Mouse (Mus musculus) subcutaneous adipose tissue, adult 2 months (tissue): ENCODE results near the gene Omt2b. TPM values are rescaled to one million over a fixed set of nuclear protein-coding genes. Genes with fewer than 3 reads are reported as not detected.

ENCODE experiments used
- polyA plus RNA-seq: library from polyadenylated mRNA; depleted of rRNA; stranded (reverse); fragments of >200 nt; gene quantifications from 2 replicates; pipeline ENCODE4 v1.2.3, GENCODE M21; 2012; ENCODE audit warnings: low replicate concordance; rRNA removed

Omt2b gene
- polyA plus RNA-seq: not detected in 2 replicates

DNA sequence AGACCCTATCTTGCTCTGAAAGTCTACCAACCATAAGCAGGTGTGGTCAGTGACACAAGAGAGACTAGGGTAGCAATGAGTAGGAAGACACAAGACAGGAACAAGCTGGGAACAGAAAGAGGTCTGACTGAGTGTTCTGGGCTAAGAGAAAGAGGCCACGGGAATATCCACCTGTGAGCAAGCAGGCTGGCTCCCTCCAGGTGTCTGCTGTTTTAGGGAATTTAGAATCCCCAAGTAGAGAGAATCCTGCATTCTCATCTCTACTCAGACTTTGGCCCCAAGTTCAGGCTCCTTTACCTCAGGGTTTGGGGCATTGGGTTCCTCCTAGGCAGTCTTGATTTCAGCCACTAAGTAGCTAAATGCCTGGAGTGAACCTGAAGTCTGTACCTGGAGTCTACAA, at the start of gene Omt2b:
Gene Omt2b, plus strand, starts transcription at position 301 of the 400 bp plus-strand sequence.

DNA sequence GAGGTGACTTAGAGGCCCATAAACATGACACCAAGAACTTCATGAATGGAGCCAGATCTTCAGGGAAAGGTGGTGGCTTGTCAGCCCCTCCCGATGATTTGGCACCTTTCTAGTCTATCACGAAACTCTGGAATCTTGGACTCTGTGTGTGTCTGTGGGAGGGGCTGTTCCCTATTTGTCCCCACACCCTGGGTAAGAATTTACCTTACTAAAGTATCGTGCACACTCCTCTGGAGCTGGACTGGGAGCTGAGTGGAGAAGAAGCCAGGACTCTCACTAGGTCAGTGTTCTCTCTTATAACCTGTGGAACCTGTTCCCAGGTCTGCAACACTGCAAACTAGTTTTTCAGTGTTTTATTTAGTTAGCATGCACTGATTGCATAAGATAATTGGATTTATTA, 37.7 kb upstream of the Omt2b start, which contains the start of gene Gm10639:
Gene Gm10639, plus strand, starts transcription at position 201 of the 400 bp plus-strand sequence.

DNA sequence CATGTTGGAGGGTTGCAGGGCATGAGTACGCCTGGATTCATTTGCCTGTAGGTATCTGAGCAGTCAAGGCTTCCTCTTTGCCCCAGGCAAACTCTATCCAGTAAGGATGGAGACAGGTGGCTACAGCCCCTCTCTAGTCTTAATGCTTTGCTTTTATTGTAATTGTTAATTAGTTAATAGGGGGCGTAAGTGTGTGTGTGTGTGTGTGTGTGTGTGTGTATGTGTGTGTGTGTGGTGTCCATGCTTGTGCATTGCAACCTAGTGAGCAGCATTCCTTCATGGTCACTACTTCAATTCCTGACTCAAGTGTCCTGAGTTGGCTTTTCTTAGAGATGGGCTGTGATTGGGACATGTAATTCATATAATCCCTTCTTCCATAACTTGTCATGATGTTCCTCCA, 12.7 kb upstream of the Omt2b start, which contains the start of gene Omt2a:
Gene Omt2a, minus strand, starts transcription at position 101 of the 400 bp plus-strand sequence.

DNA sequence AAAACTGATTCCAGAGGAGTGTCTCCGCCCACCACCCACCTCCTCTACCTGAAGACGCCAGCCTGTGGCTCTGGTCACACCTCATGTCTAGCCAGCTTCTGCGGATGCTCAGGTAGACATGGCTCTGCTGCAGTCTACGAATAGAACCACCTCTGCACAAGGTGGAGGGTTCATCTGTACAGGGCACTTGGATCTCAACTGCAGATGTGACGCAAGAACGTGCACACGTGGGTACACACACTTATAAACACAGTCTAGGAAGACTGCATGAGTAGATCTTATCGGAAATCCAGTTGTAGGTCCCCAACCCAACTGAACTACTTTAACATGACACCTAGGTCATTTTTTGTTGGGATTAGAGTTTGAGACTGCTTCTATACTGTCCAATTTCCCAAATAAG, 28.2 kb downstream of the Omt2b start, which contains the start of gene Gsta2:
Gene Gsta2, minus strand, starts transcription at position 178 of the 400 bp plus-strand sequence.

DNA sequence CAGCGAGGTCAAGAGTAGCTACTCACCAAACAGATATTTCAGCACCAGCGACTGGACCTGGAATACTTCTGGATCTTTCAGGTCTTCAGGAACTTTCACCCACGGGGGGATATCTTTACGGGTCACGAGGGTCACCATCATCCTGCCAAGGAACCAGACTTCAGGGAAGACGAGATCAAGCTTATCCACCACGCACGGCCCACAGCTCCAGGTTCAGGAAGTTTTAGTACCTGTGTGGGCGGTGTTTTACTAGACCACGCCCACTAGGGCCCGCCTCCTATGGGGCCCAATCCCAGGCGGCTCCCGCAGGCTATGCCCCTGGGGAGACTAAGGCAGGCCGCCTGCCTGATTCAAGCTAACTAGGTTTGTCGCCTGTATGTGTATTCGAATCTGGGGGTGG, 40.6 kb downstream of the Omt2b start, which contains the start of gene Dppa5a:
Gene Dppa5a, minus strand, starts transcription at position 219 of the 400 bp plus-strand sequence.

DNA sequence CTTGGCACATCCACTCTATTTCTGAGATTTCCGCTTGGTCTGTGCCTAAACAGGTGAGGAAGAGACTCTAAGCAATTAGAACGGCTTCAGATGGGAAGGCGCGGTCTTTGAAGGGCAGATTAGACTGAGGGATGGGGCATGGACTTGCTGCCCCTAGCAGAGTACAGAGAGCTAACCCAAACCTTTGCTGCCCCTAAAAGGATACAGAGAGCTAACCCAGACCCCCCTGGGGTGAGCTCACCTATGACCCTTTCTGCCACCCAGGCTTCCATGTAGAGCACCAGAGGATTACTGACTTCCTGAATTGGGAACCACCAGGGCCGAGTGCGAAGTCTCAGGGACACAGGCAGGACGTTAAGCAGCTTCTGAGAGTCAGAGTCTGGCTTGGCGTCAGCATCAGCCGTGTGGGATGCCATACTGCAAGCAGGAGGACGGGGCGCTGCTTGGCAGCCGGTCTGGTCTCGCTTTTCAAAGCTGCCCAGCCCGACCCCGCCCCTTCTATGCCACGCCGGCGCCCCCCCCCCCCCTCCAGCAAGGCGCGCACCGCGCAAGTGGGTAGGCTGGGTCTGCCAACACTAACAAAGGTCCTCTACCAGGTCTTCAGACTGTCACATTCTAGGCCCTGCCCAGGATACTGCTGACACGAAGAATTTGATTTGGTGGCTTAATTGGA, 50.9 kb downstream of the Omt2b start, which contains the start of gene Ooep:
Gene Ooep, minus strand, starts transcription at position 613 of the 673 bp plus-strand sequence.

Other genes starting within 250 kb of the Omt2b start
- gene Fbxo9, start 218.5 kb upstream of the Omt2b start, polyA plus RNA-seq: 85.0 and 139 TPM in 2 replicates
- gene Ick, start 218.4 kb upstream of the Omt2b start, polyA plus RNA-seq: 22.2 and 23.1 TPM in 2 replicates
- gene Gsta4, start 144.8 kb upstream of the Omt2b start, polyA plus RNA-seq: 26.6 and 33.8 TPM in 2 replicates
- not detected in 2 replicates for gene Gsta1, start 96.9 kb upstream of the Omt2b start, polyA plus RNA-seq
- not detected in 2 replicates for gene Gm3776, start 70.5 kb upstream of the Omt2b start, polyA plus RNA-seq
- not detected in 2 replicates for gene Gm10639, start 37.7 kb upstream of the Omt2b start, polyA plus RNA-seq
- not detected in 2 replicates for gene Omt2a, start 12.8 kb upstream of the Omt2b start, polyA plus RNA-seq
- 0.30 TPM in 1 of 2 replicates, not detected in the other for gene Gsta2, start 28.2 kb downstream of the Omt2b start, polyA plus RNA-seq
- not detected in 2 replicates for gene Dppa5a, start 40.6 kb downstream of the Omt2b start, polyA plus RNA-seq
- 0.17 TPM in 1 of 2 replicates, not detected in the other for gene Ooep, start 51.1 kb downstream of the Omt2b start, polyA plus RNA-seq
- gene Ddx43, start 68.2 kb downstream of the Omt2b start, polyA plus RNA-seq: 0.06 TPM in 1 of 2 replicates, not detected in the other
- gene Cgas, start 115.6 kb downstream of the Omt2b start, polyA plus RNA-seq: 1.0 and 2.1 TPM in 2 replicates
- 17.0 and 17.4 TPM in 2 replicates for gene Mto1, start 120.6 kb downstream of the Omt2b start, polyA plus RNA-seq
- 0.14 and 0.36 TPM in 2 replicates for gene Gm17324, start 121.2 kb downstream of the Omt2b start, polyA plus RNA-seq
- 3,915 and 6,714 TPM in 2 replicates for gene Eef1a1, start 161.6 kb downstream of the Omt2b start, polyA plus RNA-seq